Mouse (Mus musculus): ENCODE results near the gene Prrc2a. TPM values are rescaled to one million over a fixed set of nuclear protein-coding genes. Genes with fewer than 3 reads are reported as not detected.

Prrc2a gene
- polyA plus RNA-seq (2015; fragmentation: Nextera tagmentation; extraction: Ambion mirVana), result 45.1 and 51.5 TPM in 2 replicates

DNA sequence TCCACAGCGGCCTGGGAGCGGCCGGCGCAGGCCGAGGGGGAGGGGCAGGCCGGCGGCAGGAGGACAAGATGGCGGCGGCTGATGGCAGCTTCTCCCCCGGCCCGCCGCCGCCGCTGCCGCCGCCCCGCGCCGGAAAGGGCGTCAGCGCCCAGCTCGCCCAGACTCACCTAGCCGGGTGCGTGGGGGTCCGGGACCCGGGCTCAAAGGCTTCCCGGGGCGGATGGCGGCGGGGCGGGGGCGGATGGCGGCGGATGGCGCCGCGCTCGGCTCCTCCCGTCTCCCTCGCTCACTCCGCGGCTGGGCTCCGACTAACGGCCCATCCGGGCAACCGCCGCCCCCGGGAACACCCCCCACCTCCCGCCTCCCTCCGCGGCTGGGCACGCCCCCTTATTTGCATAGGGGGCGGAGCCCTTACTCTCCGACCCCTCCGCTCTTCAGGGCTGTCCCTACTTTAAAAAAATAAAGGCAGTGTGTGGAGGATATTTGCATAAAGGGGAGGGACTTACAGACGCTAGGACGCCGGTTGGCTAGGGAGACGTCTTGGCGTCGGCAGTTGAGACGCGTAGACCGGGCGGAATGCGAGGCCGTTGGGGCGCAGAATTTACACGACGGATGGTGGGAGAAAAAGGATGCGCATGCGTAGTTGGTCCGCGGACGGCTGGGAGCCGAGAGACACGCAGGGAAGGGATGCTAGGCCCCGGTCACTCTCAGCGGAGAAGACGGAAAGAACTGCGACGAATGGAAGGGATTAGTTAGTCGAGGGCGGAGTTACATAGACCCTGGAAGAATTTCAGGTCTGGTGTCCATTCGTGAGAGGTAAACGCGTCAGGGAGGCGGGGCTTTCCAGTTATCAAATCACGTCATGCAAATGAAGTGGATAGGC, at the start of gene Prrc2a:
Gene Prrc2a, minus strand, starts transcription at position 330 of the 883 bp plus-strand sequence.
- peak within 1 kb of the TSS; percentile 97 for H3K4me3 ChIP-seq (replicated peaks)
- H3K4me1 ChIP-seq (replicated peaks), result peaks cover 42% of the 10 kb centered on the region
- H3K27ac ChIP-seq, result peak within 1 kb of the TSS; percentile 93
- H3K36me3 ChIP-seq, result peaks cover 33% of the 10 kb centered on the region
- ATAC-seq (ENCODE audit: low read depth), result peak; percentile 93
- H3K4me2 ChIP-seq, result peak within 1 kb of the TSS; percentile 90
- WGBS (ENCODE audit: insufficient replicate concordance), result under 1% methylated on average over 74 of the region's 89 CpGs
- no peaks in the 10 kb centered on the region for H3K27me3 ChIP-seq
- H3K9me3 ChIP-seq (replicated peaks), result no peaks in the 10 kb centered on the region
- peak within 1 kb of the TSS; percentile 100 for H3K9ac ChIP-seq
- peak; percentile 95 for DNase-seq

DNA sequence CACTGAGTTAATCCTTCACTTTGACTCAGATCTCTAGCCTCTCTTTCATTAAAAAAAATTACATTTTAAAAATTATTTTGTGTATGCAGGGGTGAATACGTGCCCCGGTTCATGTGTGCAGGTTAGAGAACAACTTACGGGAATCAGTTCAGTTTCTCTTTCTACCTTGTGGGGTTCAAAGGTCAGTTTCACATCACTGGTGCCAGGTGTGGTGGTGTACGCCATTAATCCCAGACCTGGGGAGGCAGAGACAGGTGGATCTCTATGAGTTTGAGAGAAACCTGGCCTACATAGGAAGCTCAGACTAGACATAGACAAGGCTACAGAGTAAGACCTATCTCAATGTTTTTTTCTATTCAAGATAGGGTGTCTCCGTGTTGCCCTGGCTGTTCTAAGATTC, 48.4 kb upstream of the Prrc2a start:
- ATAC-seq (ENCODE audit: low read depth), result no peak

GRCm38 (mm10) chr17:35210593-35210992, 45.9 kb upstream of the Prrc2a start:
- no peak overlapping the region for H3K4me2 ChIP-seq
- no peak overlapping the region for H3K27ac ChIP-seq
- no peak overlapping the region for H3K4me3 ChIP-seq (replicated peaks)
- 54% methylated on average over 3 of the region's 3 CpGs for WGBS (ENCODE audit: insufficient replicate concordance)
- peaks cover 10% of the 10 kb centered on the region; the same call in 1 of the 2 replicates for H3K4me1 ChIP-seq (replicated peaks)
- H3K9me3 ChIP-seq (replicated peaks), result no peaks in the 10 kb centered on the region
- ATAC-seq (ENCODE audit: low read depth) (no peak), DNase-seq (no peak)
- no peak overlapping the region for H3K9ac ChIP-seq
- no peaks in the 10 kb centered on the region for H3K36me3 ChIP-seq
- H3K27me3 ChIP-seq, result no peaks in the 10 kb centered on the region

More for the DNA sequence above, 48.4 kb upstream of the Prrc2a start:
- Histone ChIP-seq H3K4me2 (no peak overlapping the region), H3K9ac (no peak overlapping the region), H3K4me1 (replicated peaks) (peaks cover 14% of the 10 kb centered on the region), H3K27ac (no peak overlapping the region), H3K36me3 (no peaks in the 10 kb centered on the region), H3K9me3 (replicated peaks) (no peaks in the 10 kb centered on the region), H3K27me3 (no peaks in the 10 kb centered on the region), H3K4me3 (replicated peaks) (no peak overlapping the region)
- no peak for DNase-seq
- 82% methylated on average over 5 of the region's 5 CpGs for WGBS (ENCODE audit: insufficient replicate concordance)

GRCm38 (mm10) chr17:35209785-35210535, 45.3 kb upstream of the Prrc2a start:
- Histone ChIP-seq H3K9me3 (replicated peaks) (no peaks in the 10 kb centered on the region), H3K27ac (no peak overlapping the region), H3K27me3 (peaks cover 5% of the 10 kb centered on the region), H3K4me2 (no peak overlapping the region), H3K9ac (no peak overlapping the region), H3K4me1 (replicated peaks) (peaks cover 6% of the 10 kb centered on the region; the same call in 1 of the 2 replicates), H3K4me3 (replicated peaks) (no peak overlapping the region), H3K36me3 (no peaks in the 10 kb centered on the region)
- ATAC-seq (ENCODE audit: low read depth), result no peak
- 42% methylated on average over 12 of the region's 12 CpGs for WGBS (ENCODE audit: insufficient replicate concordance)
- no peak for DNase-seq

DNA sequence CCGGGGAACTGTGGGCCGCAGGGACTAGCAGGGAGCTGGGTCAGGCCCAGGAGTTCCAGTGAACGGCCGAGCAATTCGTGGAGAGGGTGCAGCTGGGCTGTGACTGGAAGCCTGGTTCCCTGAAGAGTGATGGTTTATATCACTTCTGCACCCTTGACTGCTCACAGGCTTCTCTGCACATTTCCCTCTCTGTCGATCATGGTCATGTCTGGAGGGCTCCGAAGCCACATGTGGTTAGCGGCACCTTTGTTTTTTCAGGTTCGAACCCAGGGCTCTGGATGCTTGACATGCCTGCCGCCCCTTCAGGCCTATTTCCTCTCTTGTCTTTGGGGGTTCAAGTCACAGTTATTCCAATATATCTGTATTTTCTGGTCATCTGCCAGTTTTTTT, 40.7 kb upstream of the Prrc2a start:
- whole genome bisulfite sequencing (ENCODE audit: insufficient replicate concordance), result 48% methylated on average over 10 of the region's 10 CpGs
- no peak for ATAC-seq (ENCODE audit: low read depth)

GRCm38 (mm10) chr17:35204494-35205379, 40.0 kb upstream of the Prrc2a start, which contains the start of gene Lta:
Gene Lta (minus strand): TSS chr17:35205351.
- H3K4me1 ChIP-seq (replicated peaks), result peaks cover 14% of the 10 kb centered on the region; the same call in 1 of the 2 replicates
- no peak within 1 kb of the TSS for H3K9ac ChIP-seq
- H3K36me3 ChIP-seq, result no peaks in the 10 kb centered on the region
- no peak within 1 kb of the TSS for H3K27ac ChIP-seq
- ATAC-seq (ENCODE audit: low read depth), result no peak
- no peak within 1 kb of the TSS for H3K4me3 ChIP-seq (replicated peaks)
- no peak within 1 kb of the TSS for H3K4me2 ChIP-seq
- DNase-seq, result no peak
- H3K9me3 ChIP-seq (replicated peaks), result no peaks in the 10 kb centered on the region
- H3K27me3 ChIP-seq, result peaks cover 55% of the 10 kb centered on the region
- WGBS (ENCODE audit: insufficient replicate concordance), result 32% methylated on average over 20 of the region's 20 CpGs

More for the DNA sequence above, 40.7 kb upstream of the Prrc2a start:
- Histone ChIP-seq H3K4me3 (replicated peaks) (no peak overlapping the region), H3K4me2 (no peak overlapping the region), H3K27ac (no peak overlapping the region), H3K36me3 (no peaks in the 10 kb centered on the region), H3K4me1 (replicated peaks) (peaks cover 15% of the 10 kb centered on the region; the same call in 1 of the 2 replicates), H3K9me3 (replicated peaks) (no peaks in the 10 kb centered on the region), H3K27me3 (peaks cover 50% of the 10 kb centered on the region), H3K9ac (no peak overlapping the region)
- no peak for DNase-seq

GRCm38 (mm10) chr17:35202442-35202841, 37.7 kb upstream of the Prrc2a start:
- 63% methylated on average over 4 of the region's 4 CpGs for WGBS (ENCODE audit: insufficient replicate concordance)
- H3K27ac ChIP-seq, result no peak overlapping the region
- no peak for DNase-seq
- no peaks in the 10 kb centered on the region for H3K9me3 ChIP-seq (replicated peaks)
- H3K4me1 ChIP-seq (replicated peaks), result peaks cover 14% of the 10 kb centered on the region; the same call in 1 of the 2 replicates
- H3K4me3 ChIP-seq (replicated peaks), result no peak overlapping the region
- H3K9ac ChIP-seq, result no peak overlapping the region
- no peaks in the 10 kb centered on the region for H3K36me3 ChIP-seq
- ATAC-seq (ENCODE audit: low read depth), result no peak
- H3K27me3 ChIP-seq, result peaks cover 68% of the 10 kb centered on the region
- H3K4me2 ChIP-seq, result 0 out of 2 replicates have a peak overlapping the region, but pooled peaks have one; percentile 38

DNA sequence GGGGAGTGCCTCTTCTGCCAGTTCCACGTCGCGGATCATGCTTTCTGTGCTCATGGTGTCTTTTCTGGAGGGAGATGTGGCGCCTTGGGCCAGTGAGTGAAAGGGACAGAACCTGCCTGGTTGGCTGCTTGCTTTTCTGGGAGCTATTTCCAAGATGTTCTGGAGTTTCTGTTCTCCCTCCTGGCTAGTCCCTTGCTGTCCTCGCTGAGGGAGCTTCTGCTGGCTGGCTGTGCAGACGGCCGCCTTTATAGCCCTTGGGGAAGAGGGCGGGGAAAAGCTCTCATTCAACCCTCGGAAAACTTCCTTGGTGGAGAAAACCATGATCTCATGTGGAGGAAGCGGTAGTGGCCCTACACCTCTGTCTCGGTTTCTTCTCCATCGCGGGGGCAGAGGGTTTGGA, 37.1 kb upstream of the Prrc2a start, which contains the start of gene Tnf:
Gene Tnf, minus strand, starts transcription at position 221 of the 400 bp plus-strand sequence.
- peaks cover 72% of the 10 kb centered on the region for H3K27me3 ChIP-seq
- H3K9me3 ChIP-seq (replicated peaks), result no peaks in the 10 kb centered on the region
- ATAC-seq (ENCODE audit: low read depth), result no peak
- peak within 1 kb of the TSS; percentile 41 for H3K4me3 ChIP-seq (replicated peaks)
- WGBS (ENCODE audit: insufficient replicate concordance), result 10% methylated on average over 13 of the region's 13 CpGs
- no peaks in the 10 kb centered on the region for H3K36me3 ChIP-seq
- H3K9ac ChIP-seq, result no peak within 1 kb of the TSS
- DNase-seq, result no peak
- peak within 1 kb of the TSS; percentile 38 for H3K4me2 ChIP-seq
- H3K27ac ChIP-seq, result no peak within 1 kb of the TSS
- H3K4me1 ChIP-seq (replicated peaks), result peaks cover 14% of the 10 kb centered on the region

- Histone ChIP-seq H3K36me3 (no peaks in the 10 kb centered on the region), H3K4me3 (replicated peaks) (peak overlapping the region; percentile 41), H3K4me2 (peak overlapping the region; percentile 38), H3K4me1 (replicated peaks) (peaks cover 20% of the 10 kb centered on the region), H3K27ac (no peak overlapping the region), H3K9ac (no peak overlapping the region), H3K27me3 (peaks cover 78% of the 10 kb centered on the region), H3K9me3 (replicated peaks) (no peaks in the 10 kb centered on the region)
- 15% methylated on average over 11 of the region's 11 CpGs for WGBS (ENCODE audit: insufficient replicate concordance)
- DNase-seq (no peak), ATAC-seq (ENCODE audit: low read depth) (no peak)
These were observed 36.4 kb upstream of the Prrc2a start for GRCm38 (mm10) chr17:35201128-35201527.

DNA sequence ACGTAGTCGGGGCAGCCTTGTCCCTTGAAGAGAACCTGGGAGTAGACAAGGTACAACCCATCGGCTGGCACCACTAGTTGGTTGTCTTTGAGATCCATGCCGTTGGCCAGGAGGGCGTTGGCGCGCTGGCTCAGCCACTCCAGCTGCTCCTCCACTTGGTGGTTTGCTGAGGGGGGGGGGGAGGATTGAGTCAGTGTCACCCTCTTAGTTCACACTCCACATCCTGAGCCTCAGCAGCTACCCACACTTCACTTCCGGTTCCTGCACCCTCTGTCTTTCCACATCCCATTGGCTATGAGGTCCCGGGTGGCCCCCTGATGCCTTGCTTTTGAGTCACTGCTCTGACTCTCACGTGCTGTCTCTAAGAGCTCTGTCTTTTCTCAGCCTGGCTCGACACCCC, 35.7 kb upstream of the Prrc2a start:
- peaks cover 27% of the 10 kb centered on the region for H3K4me1 ChIP-seq (replicated peaks)
- H3K27me3 ChIP-seq, result peaks cover 85% of the 10 kb centered on the region
- H3K4me2 ChIP-seq, result peak overlapping the region; percentile 38
- WGBS (ENCODE audit: insufficient replicate concordance), result 32% methylated on average over 11 of the region's 11 CpGs
- no peaks in the 10 kb centered on the region for H3K36me3 ChIP-seq
- no peak overlapping the region; the same call in 1 of the 2 replicates for H3K4me3 ChIP-seq (replicated peaks)
- DNase-seq (no peak), ATAC-seq (ENCODE audit: low read depth) (0 out of 2 replicates have a peak, but pooled peaks have one; percentile 9)
- no peaks in the 10 kb centered on the region for H3K9me3 ChIP-seq (replicated peaks)
- no peak overlapping the region for H3K27ac ChIP-seq
- no peak overlapping the region for H3K9ac ChIP-seq

Data from liver, embryonic 13.5 days (tissue).